Mouse (Mus musculus) midbrain, embryonic 14.5 days (tissue): ENCODE measurements at regions not wholly inside any gene's neighbourhood (a gene's known extent, or its start where the extent isn't known, plus 50 kb on each side); places are given as distances from the start of the nearest gene placed in this dataset.

Experiments used
- ATAC-seq: fragments of 200-750 bp; cut with Nextera tagmentation; 2 replicates; pipeline ENCODE4 v1.8.0; 2017; ENCODE audit warnings: moderate number of reproducible peaks, moderate library complexity; ENCODE audit not compliant: low FRiP score, low TSS enrichment
- DNase-seq: peaks from one replicate; pipeline ENCODE4 v3.0.0-alpha.2; 2015
- H3K27ac ChIP-seq: fragments of 300-500 bp; sonication (generic); replicated peaks from 2 replicates; pipeline ENCODE4 v1.5.1; 2014; ENCODE audit warnings: mild to moderate bottlenecking, low read depth, low read length, moderate library complexity
- H3K27me3 ChIP-seq: fragments of 300-500 bp; sonication (generic); 2 replicates; pipeline ENCODE4 v1.6.1; 2014; ENCODE audit warnings: low read length, control low read depth, mixed read lengths; ENCODE audit not compliant: control insufficient read depth, insufficient read depth
- H3K36me3 ChIP-seq: fragments of 300-500 bp; sonication (generic); 2 replicates; pipeline ENCODE4 v1.6.1; 2014; ENCODE audit warnings: low read length, control low read depth; ENCODE audit not compliant: control insufficient read depth, insufficient read depth
- H3K4me1 ChIP-seq: fragments of 300-500 bp; sonication (generic); 2 replicates; pipeline ENCODE4 v1.6.1; 2014; ENCODE audit warnings: mild to moderate bottlenecking, antibody characterized with exemption, low read length, control low read depth; ENCODE audit not compliant: control insufficient read depth, insufficient read depth
- H3K4me2 ChIP-seq: fragments of 300-500 bp; sonication (generic); 2 replicates; pipeline ENCODE4 v1.6.1; 2014; ENCODE audit warnings: mild to moderate bottlenecking, low read length, moderate library complexity
- H3K4me3 ChIP-seq: fragments of 300-500 bp; sonication (generic); replicated peaks from 2 replicates; pipeline ENCODE4 v1.5.1; 2014; ENCODE audit warnings: low read depth, low read length
- H3K9ac ChIP-seq: fragments of 300-500 bp; sonication (generic); replicated peaks from 2 replicates; pipeline ENCODE4 v1.6.1; 2014; ENCODE audit warnings: mild to moderate bottlenecking, low read length, moderate library complexity
- H3K9me3 ChIP-seq: fragments of 300-500 bp; sonication (generic); 2 replicates; pipeline ENCODE4 v1.6.1; 2016; ENCODE audit warnings: low read length, control low read depth, mixed read lengths; ENCODE audit not compliant: control insufficient read depth
- WGBS: fragments of 180-500 bp; shearing (Covaris S2); extraction: QIAGEN DNeasy Blood & Tissue Kit; methylation state at CpG from one replicate; pipeline ENCODE4 v1.1.7; 2014; 5-methylcytosine and 5-hydroxymethylcytosine counted together

- no peak for ATAC-seq
- Histone ChIP-seq H3K9me3 (no peaks in the 10 kb centered on the region), H3K27ac (no peak overlapping the region), H3K36me3 (no peaks in the 10 kb centered on the region), H3K9ac (no peak overlapping the region), H3K4me3 (no peak overlapping the region), H3K4me1 (peaks cover 18% of the 10 kb centered on the region), H3K27me3 (no peaks in the 10 kb centered on the region), H3K4me2 (no peak overlapping the region)
- WGBS, result 81% methylated on average over 9 of the region's 9 CpGs
- no peak for DNase-seq
Observed at GRCm38 (mm10) chr17:47296709-47297450, 71.8 kb upstream of the Mrps10 start.

GRCm38 (mm10) chr17:47295315-47296011, 73.2 kb upstream of the Mrps10 start:
- DNase-seq (no peak), ATAC-seq (no peak)
- Histone ChIP-seq H3K27ac (no peak overlapping the region), H3K36me3 (no peaks in the 10 kb centered on the region), H3K9ac (no peak overlapping the region), H3K4me2 (no peak overlapping the region), H3K4me1 (peaks cover 18% of the 10 kb centered on the region), H3K4me3 (no peak overlapping the region), H3K27me3 (no peaks in the 10 kb centered on the region), H3K9me3 (no peaks in the 10 kb centered on the region)
- WGBS, result 76% methylated on average over 17 of the region's 17 CpGs

- Histone ChIP-seq H3K9ac (no peak overlapping the region), H3K4me2 (no peak overlapping the region), H3K4me1 (peaks cover 15% of the 10 kb centered on the region), H3K27me3 (no peaks in the 10 kb centered on the region), H3K9me3 (no peaks in the 10 kb centered on the region), H3K4me3 (no peak overlapping the region), H3K27ac (no peak overlapping the region), H3K36me3 (no peaks in the 10 kb centered on the region)
- 19% methylated on average over 5 of the region's 5 CpGs for WGBS
- ATAC-seq, result no peak; the same call in 1 of the 2 replicates
- peak; percentile 52 for DNase-seq
Observed at GRCm38 (mm10) chr17:47294091-47294534, 74.6 kb upstream of the Mrps10 start.

- H3K4me1 ChIP-seq, result peaks cover 15% of the 10 kb centered on the region
- DNase-seq (no peak), ATAC-seq (no peak)
- no peak overlapping the region for H3K9ac ChIP-seq
- H3K27ac ChIP-seq, result no peak overlapping the region
- H3K36me3 ChIP-seq, result no peaks in the 10 kb centered on the region
- no peak overlapping the region for H3K4me3 ChIP-seq
- 91% methylated on average over 8 of the region's 8 CpGs for WGBS
- no peaks in the 10 kb centered on the region for H3K9me3 ChIP-seq
- no peak overlapping the region for H3K4me2 ChIP-seq
- H3K27me3 ChIP-seq, result no peaks in the 10 kb centered on the region
Observed at GRCm38 (mm10) chr17:47293178-47293577, 75.5 kb upstream of the Mrps10 start.

- H3K4me3 ChIP-seq, result no peak overlapping the region
- no peak for ATAC-seq
- no peak overlapping the region for H3K27ac ChIP-seq
- peaks cover 7% of the 10 kb centered on the region for H3K36me3 ChIP-seq
- 100% methylated on average over 1 of the region's 1 CpGs for WGBS
- no peak overlapping the region for H3K9ac ChIP-seq
- H3K9me3 ChIP-seq, result no peaks in the 10 kb centered on the region
- H3K4me2 ChIP-seq, result no peak overlapping the region
- peaks cover 15% of the 10 kb centered on the region for H3K4me1 ChIP-seq
- H3K27me3 ChIP-seq, result no peaks in the 10 kb centered on the region
- no peak for DNase-seq
Observed at GRCm38 (mm10) chr17:47291558-47291957, 77.1 kb upstream of the Mrps10 start.

GRCm38 (mm10) chr17:47285616-47286015, 83.1 kb upstream of the Mrps10 start:
- no peak for DNase-seq
- Histone ChIP-seq H3K9ac (no peak overlapping the region), H3K36me3 (peaks cover 7% of the 10 kb centered on the region), H3K27ac (no peak overlapping the region), H3K9me3 (no peaks in the 10 kb centered on the region), H3K4me1 (no peaks in the 10 kb centered on the region), H3K4me2 (no peak overlapping the region), H3K27me3 (no peaks in the 10 kb centered on the region), H3K4me3 (no peak overlapping the region)
- ATAC-seq, result no peak
- 96% methylated on average over 10 of the region's 10 CpGs for WGBS

- ATAC-seq, result no peak
- no peak overlapping the region; the same call in 1 of the 2 replicates for H3K27ac ChIP-seq
Observed at GRCm38 (mm10) chr17:47284236-47284635, 84.5 kb upstream of the Mrps10 start.

GRCm38 (mm10) chr17:47283158-47283557, 85.5 kb upstream of the Mrps10 start:
- 86% methylated on average over 4 of the region's 4 CpGs for WGBS
- H3K27me3 ChIP-seq, result no peaks in the 10 kb centered on the region
- H3K4me1 ChIP-seq, result no peaks in the 10 kb centered on the region
- H3K4me3 ChIP-seq, result no peak overlapping the region
- peaks cover 7% of the 10 kb centered on the region for H3K36me3 ChIP-seq
- H3K9ac ChIP-seq, result no peak overlapping the region
- H3K4me2 ChIP-seq, result no peak overlapping the region
- no peaks in the 10 kb centered on the region for H3K9me3 ChIP-seq
- DNase-seq (peak; percentile 22), ATAC-seq (no peak)
- no peak overlapping the region for H3K27ac ChIP-seq

More at GRCm38 (mm10) chr17:47284236-47284635, 84.5 kb upstream of the Mrps10 start:
- WGBS, result 83% methylated on average over 11 of the region's 11 CpGs
- no peak overlapping the region for H3K9ac ChIP-seq
- no peak for DNase-seq
- no peak overlapping the region for H3K4me3 ChIP-seq
- H3K9me3 ChIP-seq, result no peaks in the 10 kb centered on the region
- no peaks in the 10 kb centered on the region for H3K4me1 ChIP-seq
- no peaks in the 10 kb centered on the region for H3K27me3 ChIP-seq
- peaks cover 7% of the 10 kb centered on the region for H3K36me3 ChIP-seq
- no peak overlapping the region for H3K4me2 ChIP-seq

- H3K36me3 ChIP-seq, result peaks cover 7% of the 10 kb centered on the region
- ATAC-seq (no peak), DNase-seq (no peak)
- WGBS, result 61% methylated on average over 3 of the region's 3 CpGs
- no peak overlapping the region for H3K4me3 ChIP-seq
- no peak overlapping the region for H3K9ac ChIP-seq
- H3K4me1 ChIP-seq, result no peaks in the 10 kb centered on the region
- H3K9me3 ChIP-seq, result no peaks in the 10 kb centered on the region
- H3K27me3 ChIP-seq, result no peaks in the 10 kb centered on the region
- H3K27ac ChIP-seq, result no peak overlapping the region
- no peak overlapping the region for H3K4me2 ChIP-seq
Observed at GRCm38 (mm10) chr17:47282476-47282875, 86.2 kb upstream of the Mrps10 start.
